Mouse (Mus musculus) cerebellum, adult 2 months (tissue): ENCODE data around the gene Cbs. TPM values are rescaled to one million over a fixed set of nuclear protein-coding genes. Genes with fewer than 3 reads are reported as not detected.

Experiments
- DNase-seq, 2 experiments: peaks; one replicate each; pipeline ENCODE4 v3.0.0; 2021
- H3K27ac ChIP-seq: fragments of 200-500 bp; 2 replicates; pipeline ENCODE4 v1.5.1; 2012; ENCODE audit warnings: low read length, control low read depth, inconsistent platforms; ENCODE audit not compliant: insufficient read depth
- H3K27me3 ChIP-seq: fragments of 200-500 bp; 2 replicates; pipeline ENCODE4 v1.6.1; 2012; ENCODE audit warnings: inconsistent platforms, mild to moderate bottlenecking, low read length, moderate library complexity; ENCODE audit not compliant: control insufficient read depth, insufficient read depth
- H3K4me1 ChIP-seq: fragments of 200-500 bp; 2 replicates; pipeline ENCODE4 v1.6.1; 2011; ENCODE audit warnings: low read length; ENCODE audit not compliant: control insufficient read depth, insufficient read depth
- H3K4me3 ChIP-seq: fragments of 200-500 bp; replicated peaks from 2 replicates; pipeline ENCODE3; 2011; ENCODE audit warnings: mild to moderate bottlenecking, low read depth, low read length, control low read depth; ENCODE audit not compliant: insufficient read depth
- CTCF ChIP-seq: fragments of 200-500 bp; IDR thresholded peaks from 2 replicates; pipeline ENCODE4 v1.5.1; 2011; ENCODE audit warnings: low read depth, mild to moderate bottlenecking, control low read depth, low read length, moderate library complexity, borderline replicate concordance; ENCODE audit not compliant: insufficient read depth
- POLR2A ChIP-seq: fragments of 200-500 bp; IDR thresholded peaks from 2 replicates; pipeline ENCODE4 v1.6.1; 2011; ENCODE audit warnings: low read length, control low read depth, borderline replicate concordance; ENCODE audit not compliant: insufficient read depth
- WGBS: fragments of 180-500 bp; shearing (Covaris S2); methylation state at CpG from one replicate; pipeline ENCODE4 v1.1.7; 2018; 5-methylcytosine and 5-hydroxymethylcytosine counted together
- polyA plus RNA-seq: library from polyadenylated mRNA; depleted of rRNA; stranded (reverse); fragments of >200 nt; gene quantifications from 2 replicates; pipeline ENCODE4 v1.2.3, GENCODE M21; 2012; rRNA removed

Gene Cbs
- polyA plus RNA-seq: 33.9 and 34.8 TPM in 2 replicates

GRCm38 (mm10) chr17:31636942-31637811, at the start of gene Cbs:
TSS of gene Cbs (minus strand) at chr17:31637238.
- H3K27ac ChIP-seq: no peak within 1 kb of the TSS
- peak; percentile 48 to 62 for DNase-seq
- WGBS: 6% methylated on average over 60 of the region's 61 CpGs
- H3K27me3 ChIP-seq: peaks cover 2% of the 10 kb centered on the region; the same call in 1 of the 2 replicates
- no peaks in the 10 kb centered on the region for H3K4me1 ChIP-seq
- TF ChIP-seq POLR2A: no peak
- no peak for TF ChIP-seq CTCF
- peak within 1 kb of the TSS; percentile 63 for H3K4me3 ChIP-seq

- no peak for DNase-seq
- Histone ChIP-seq H3K27me3 (no peaks in the 10 kb centered on the region), H3K4me1 (no peaks in the 10 kb centered on the region), H3K27ac (no peak overlapping the region), H3K4me3 (no peak overlapping the region)
- TF ChIP-seq POLR2A: no peak
- TF ChIP-seq CTCF: no peak
- WGBS: 4% methylated on average over 3 of the region's 3 CpGs
These were observed 49.2 kb upstream of the Cbs start for GRCm38 (mm10) chr17:31686225-31686564.

GRCm38 (mm10) chr17:31685514-31686224, 48.6 kb upstream of the Cbs start:
- WGBS: 10% methylated on average over 17 of the region's 17 CpGs
- Histone ChIP-seq H3K27ac (no peak overlapping the region), H3K4me1 (no peaks in the 10 kb centered on the region), H3K27me3 (no peaks in the 10 kb centered on the region), H3K4me3 (no peak overlapping the region)
- peak; percentile 76 to 82 for DNase-seq
- TF ChIP-seq CTCF (peak; percentile 87), POLR2A (no peak)

- no peak overlapping the region for H3K4me3 ChIP-seq
- H3K27me3 ChIP-seq: no peaks in the 10 kb centered on the region; the same call in 1 of the 2 replicates
- H3K27ac ChIP-seq: no peak overlapping the region
- no peak for TF ChIP-seq POLR2A
- no peak for TF ChIP-seq CTCF
- WGBS: 73% methylated on average over 2 of the region's 2 CpGs
- no peaks in the 10 kb centered on the region for H3K4me1 ChIP-seq
- DNase-seq: no peak
These were observed 43.4 kb upstream of the Cbs start for GRCm38 (mm10) chr17:31680450-31680849.

- Histone ChIP-seq H3K4me3 (no peak within 1 kb of the TSS), H3K27me3 (no peaks in the 10 kb centered on the region; the same call in 1 of the 2 replicates), H3K27ac (no peak within 1 kb of the TSS), H3K4me1 (no peaks in the 10 kb centered on the region)
- TF ChIP-seq POLR2A: no peak
- no peak for TF ChIP-seq CTCF
- DNase-seq: no peak
- 70% methylated on average over 8 of the region's 8 CpGs for WGBS
These were observed 40.5 kb upstream of the Cbs start, which contains the start of gene Cryaa for GRCm38 (mm10) chr17:31677507-31677906. TSS of gene Cryaa (plus strand) at chr17:31677807.

GRCm38 (mm10) chr17:31674426-31674825, 37.4 kb upstream of the Cbs start:
- no peak for DNase-seq
- 70% methylated on average over 1 of the region's 1 CpGs for WGBS
- H3K4me1 ChIP-seq: no peaks in the 10 kb centered on the region
- H3K4me3 ChIP-seq: no peak overlapping the region
- no peaks in the 10 kb centered on the region; the same call in 1 of the 2 replicates for H3K27me3 ChIP-seq
- peak overlapping the region; percentile 85; the same call in 1 of the 2 replicates for H3K27ac ChIP-seq
- TF ChIP-seq CTCF: no peak
- TF ChIP-seq POLR2A: no peak

GRCm38 (mm10) chr17:31672279-31672678, 35.2 kb upstream of the Cbs start:
- Histone ChIP-seq H3K27ac (no peak overlapping the region), H3K4me1 (no peaks in the 10 kb centered on the region), H3K4me3 (no peak overlapping the region), H3K27me3 (no peaks in the 10 kb centered on the region; the same call in 1 of the 2 replicates)
- WGBS: 95% methylated on average over 12 of the region's 12 CpGs
- TF ChIP-seq POLR2A (no peak), CTCF (no peak)
- DNase-seq: no peak
